Mouse (Mus musculus): ENCODE results near the gene Trim8. TPM values are rescaled to one million over a fixed set of nuclear protein-coding genes. Genes with fewer than 3 reads are reported as not detected.
A peak's percentile ranks its signal among the peaks of the same experiment; 100 is the strongest.

Gene Trim8
- polyA plus RNA-seq, 2 experiments, result 7.3 to 7.5 TPM

GRCm38 (mm10) chr19:46470364-46471240, 30.9 kb upstream of the Trim8 start:
- H3K4me2 ChIP-seq (ENCODE audit: low read depth), result no peak overlapping the region
- ATAC-seq (ENCODE audit: insufficient read depth), result peak; percentile 67
- DNase-seq (ENCODE audit: low read depth in 3 of 3, low spot score in 3 of 3), result no peak

DNA sequence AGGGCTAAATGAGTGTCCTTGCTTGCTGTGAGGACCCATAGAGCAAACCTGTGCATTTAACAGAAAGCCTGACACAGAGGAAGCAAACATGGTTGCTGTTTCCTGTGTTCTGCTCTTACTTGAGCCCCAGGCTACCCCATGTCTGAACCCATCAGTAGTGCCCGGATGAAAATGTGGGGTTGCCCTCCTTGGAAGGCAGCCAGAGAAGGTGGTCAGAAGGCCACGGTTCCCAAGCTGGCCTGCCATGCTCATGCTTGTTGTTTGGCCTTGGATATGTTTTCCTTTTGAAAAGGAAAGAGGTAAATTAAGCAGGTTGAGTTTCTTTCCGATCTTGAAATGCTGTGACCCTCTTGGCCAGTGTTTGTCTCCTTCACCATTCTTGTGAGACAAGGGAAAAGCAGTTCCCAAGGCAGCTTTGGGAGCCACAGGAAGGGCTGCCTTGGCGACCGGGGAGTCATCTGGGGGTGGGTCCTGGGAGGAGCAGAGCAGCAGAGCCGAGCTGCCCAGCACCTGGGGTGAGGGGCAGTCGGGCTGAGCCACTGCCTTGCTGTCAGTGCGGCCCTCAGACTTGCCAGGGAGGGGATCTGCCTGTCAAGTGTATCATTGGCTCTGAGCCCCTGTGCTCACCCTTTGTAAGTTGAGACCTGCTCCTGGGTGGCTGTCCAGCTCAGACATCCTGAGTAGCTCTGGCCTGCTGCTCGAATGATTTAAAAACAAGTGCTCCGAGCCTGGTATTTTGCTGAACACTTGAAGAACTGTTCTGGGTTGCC, 30.0 kb upstream of the Trim8 start:
- DNase-seq (ENCODE audit: low read depth in 3 of 3, low spot score in 3 of 3), result no peak
- 33% methylated on average over 10 of the region's 10 CpGs for WGBS (ENCODE audit: insufficient replicate concordance)

More at GRCm38 (mm10) chr19:46470364-46471240, 30.9 kb upstream of the Trim8 start:
- no peaks in the 10 kb centered on the region for H3K27me3 ChIP-seq (ENCODE audit: control insufficient read depth, insufficient read depth, low read length)
- H3K9me3 ChIP-seq (ENCODE audit: control insufficient read depth, low read length), result no peaks in the 10 kb centered on the region
- no peak overlapping the region for H3K9ac ChIP-seq (replicated peaks)
- no peak overlapping the region for H3K4me3 ChIP-seq (ENCODE audit: insufficient read depth in 1 of 2, low read depth in 2 of 2, low read length in 2 of 2)
- peaks cover 10 to 13% of the 10 kb centered on the region in 2 experiments for H3K4me1 ChIP-seq (replicated peaks; ENCODE audit: control insufficient read depth in 2 of 2, insufficient read depth in 2 of 2, low read length in 1 of 2)
- WGBS (ENCODE audit: insufficient replicate concordance), result 48% methylated on average over 17 of the region's 17 CpGs
- no peak overlapping the region for H3K27ac ChIP-seq
- H3K36me3 ChIP-seq (replicated peaks; ENCODE audit: control insufficient read depth, insufficient read depth, low read depth), result no peaks in the 10 kb centered on the region; the same call in 1 of the 2 replicates
- TF ChIP-seq EP300 (IDR thresholded peaks at IDR 0.05; ENCODE audit: low read depth), result no peak
- no peak for TF ChIP-seq CTCF (IDR thresholded peaks at IDR 0.05; ENCODE audit: low read depth)

GRCm38 (mm10) chr19:46477432-46477845, 24.1 kb upstream of the Trim8 start:
- H3K4me3 ChIP-seq (ENCODE audit: insufficient read depth in 1 of 2, low read depth in 2 of 2, low read length in 2 of 2), result no peak overlapping the region
- H3K27ac ChIP-seq, result no peak overlapping the region
- ATAC-seq (ENCODE audit: insufficient read depth) (no peak), DNase-seq (ENCODE audit: low read depth in 3 of 3, low spot score in 3 of 3) (no peak)
- TF ChIP-seq CTCF (IDR thresholded peaks at IDR 0.05; ENCODE audit: low read depth) (no peak), EP300 (IDR thresholded peaks at IDR 0.05; ENCODE audit: low read depth) (no peak)
- H3K4me1 ChIP-seq (replicated peaks; ENCODE audit: control insufficient read depth in 2 of 2, insufficient read depth in 2 of 2, low read length in 1 of 2), result peaks cover 0 to 16% of the 10 kb centered on the region in 2 experiments; a peak in 2 of 4 replicates
- H3K9me3 ChIP-seq (ENCODE audit: control insufficient read depth, low read length), result no peaks in the 10 kb centered on the region
- H3K9ac ChIP-seq (replicated peaks), result no peak overlapping the region
- no peaks in the 10 kb centered on the region for H3K27me3 ChIP-seq (ENCODE audit: control insufficient read depth, insufficient read depth, low read length)
- WGBS (ENCODE audit: insufficient replicate concordance), result 63% methylated on average over 10 of the region's 10 CpGs
- no peaks in the 10 kb centered on the region for H3K36me3 ChIP-seq (replicated peaks; ENCODE audit: control insufficient read depth, insufficient read depth, low read depth)
- no peak overlapping the region for H3K4me2 ChIP-seq (ENCODE audit: low read depth)

More for the DNA sequence above, 30.0 kb upstream of the Trim8 start:
- Histone ChIP-seq H3K9me3 (ENCODE audit: control insufficient read depth, low read length) (no peaks in the 10 kb centered on the region), H3K27ac (no peak overlapping the region), H3K9ac (replicated peaks) (no peak overlapping the region), H3K36me3 (replicated peaks; ENCODE audit: control insufficient read depth, insufficient read depth, low read depth) (no peaks in the 10 kb centered on the region; the same call in 1 of the 2 replicates), H3K27me3 (ENCODE audit: control insufficient read depth, insufficient read depth, low read length) (no peaks in the 10 kb centered on the region), H3K4me3 (ENCODE audit: insufficient read depth in 1 of 2, low read depth in 2 of 2, low read length in 2 of 2) (no peak overlapping the region), H3K4me2 (ENCODE audit: low read depth) (no peak overlapping the region), H3K4me1 (replicated peaks; ENCODE audit: control insufficient read depth in 2 of 2, insufficient read depth in 2 of 2, low read length in 1 of 2) (peaks cover 10 to 12% of the 10 kb centered on the region in 2 experiments)
- no peak for TF ChIP-seq EP300 (IDR thresholded peaks at IDR 0.05; ENCODE audit: low read depth)
- TF ChIP-seq CTCF (IDR thresholded peaks at IDR 0.05; ENCODE audit: low read depth), result no peak
- ATAC-seq (ENCODE audit: insufficient read depth), result no peak

- 62% methylated on average over 4 of the region's 4 CpGs for WGBS (ENCODE audit: insufficient replicate concordance)
- ATAC-seq (ENCODE audit: insufficient read depth), result 0 out of 2 replicates have a peak, but pooled peaks have one; percentile 7
- Histone ChIP-seq H3K36me3 (replicated peaks; ENCODE audit: control insufficient read depth, insufficient read depth, low read depth) (no peaks in the 10 kb centered on the region), H3K4me1 (replicated peaks; ENCODE audit: control insufficient read depth in 2 of 2, insufficient read depth in 2 of 2, low read length in 1 of 2) (peaks cover 0 to 23% of the 10 kb centered on the region in 2 experiments; a peak in 2 of 4 replicates), H3K9ac (replicated peaks) (no peak overlapping the region), H3K27me3 (ENCODE audit: control insufficient read depth, insufficient read depth, low read length) (no peaks in the 10 kb centered on the region), H3K4me3 (ENCODE audit: insufficient read depth in 1 of 2, low read depth in 2 of 2, low read length in 2 of 2) (no peak overlapping the region), H3K4me2 (ENCODE audit: low read depth) (no peak overlapping the region), H3K9me3 (ENCODE audit: control insufficient read depth, low read length) (no peaks in the 10 kb centered on the region), H3K27ac (no peak overlapping the region)
- TF ChIP-seq EP300 (IDR thresholded peaks at IDR 0.05; ENCODE audit: low read depth) (no peak), CTCF (IDR thresholded peaks at IDR 0.05; ENCODE audit: low read depth) (no peak)
- no peak for DNase-seq (ENCODE audit: low read depth in 3 of 3, low spot score in 3 of 3)
Observed at GRCm38 (mm10) chr19:46478242-46478641, 23.3 kb upstream of the Trim8 start.

Data from liver, embryonic 14.5 days (tissue).